Mouse (Mus musculus) thymus, postnatal 10 days (tissue): Measurements from ENCODE around the gene Pitpna.

Experiments
- DNase-seq, 2 experiments: peaks; one replicate each; pipeline ENCODE4 v3.0.0; 2021; ENCODE audit warnings: low spot score in 2 of 2

Gene Pitpna

DNA sequence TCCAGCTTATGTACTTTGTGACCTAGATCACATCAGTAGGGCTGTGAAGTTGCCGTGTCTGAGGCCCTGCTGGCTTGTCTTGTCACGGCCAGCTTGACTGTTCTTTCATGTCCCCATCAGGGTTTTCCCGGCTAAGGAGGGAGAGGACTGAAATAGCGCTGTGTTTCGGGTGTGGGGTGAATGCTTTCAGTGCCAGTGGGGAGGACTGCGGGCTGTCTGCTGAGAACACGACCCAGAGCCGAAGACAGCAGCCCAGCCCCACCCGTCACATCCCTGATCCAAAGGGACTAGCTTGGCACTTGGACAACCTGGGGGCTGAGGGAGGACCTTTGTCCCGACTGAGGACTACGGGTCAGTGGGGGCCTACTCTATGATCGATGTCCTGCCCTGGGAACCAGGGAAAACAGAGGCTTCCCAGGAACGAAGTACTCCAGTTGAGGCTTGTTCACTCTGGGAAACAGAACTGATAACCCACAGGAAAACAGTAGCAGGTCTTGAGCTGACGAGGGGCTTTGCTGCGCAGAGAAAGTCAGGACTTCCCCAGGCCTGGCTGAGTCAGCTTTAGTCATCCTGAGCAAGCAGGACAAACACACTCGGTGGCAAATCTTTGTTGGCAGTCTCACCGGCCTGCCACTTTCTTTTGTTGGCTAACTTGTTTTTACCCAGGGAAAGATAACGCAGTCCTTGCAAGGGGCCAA is 23.9 kb upstream of the Pitpna start:
- DNase-seq: no peak

GRCm38 (mm10) chr11:75565849-75566248 is 22.0 kb upstream of the Pitpna start:
- DNase-seq: no peak

DNA sequence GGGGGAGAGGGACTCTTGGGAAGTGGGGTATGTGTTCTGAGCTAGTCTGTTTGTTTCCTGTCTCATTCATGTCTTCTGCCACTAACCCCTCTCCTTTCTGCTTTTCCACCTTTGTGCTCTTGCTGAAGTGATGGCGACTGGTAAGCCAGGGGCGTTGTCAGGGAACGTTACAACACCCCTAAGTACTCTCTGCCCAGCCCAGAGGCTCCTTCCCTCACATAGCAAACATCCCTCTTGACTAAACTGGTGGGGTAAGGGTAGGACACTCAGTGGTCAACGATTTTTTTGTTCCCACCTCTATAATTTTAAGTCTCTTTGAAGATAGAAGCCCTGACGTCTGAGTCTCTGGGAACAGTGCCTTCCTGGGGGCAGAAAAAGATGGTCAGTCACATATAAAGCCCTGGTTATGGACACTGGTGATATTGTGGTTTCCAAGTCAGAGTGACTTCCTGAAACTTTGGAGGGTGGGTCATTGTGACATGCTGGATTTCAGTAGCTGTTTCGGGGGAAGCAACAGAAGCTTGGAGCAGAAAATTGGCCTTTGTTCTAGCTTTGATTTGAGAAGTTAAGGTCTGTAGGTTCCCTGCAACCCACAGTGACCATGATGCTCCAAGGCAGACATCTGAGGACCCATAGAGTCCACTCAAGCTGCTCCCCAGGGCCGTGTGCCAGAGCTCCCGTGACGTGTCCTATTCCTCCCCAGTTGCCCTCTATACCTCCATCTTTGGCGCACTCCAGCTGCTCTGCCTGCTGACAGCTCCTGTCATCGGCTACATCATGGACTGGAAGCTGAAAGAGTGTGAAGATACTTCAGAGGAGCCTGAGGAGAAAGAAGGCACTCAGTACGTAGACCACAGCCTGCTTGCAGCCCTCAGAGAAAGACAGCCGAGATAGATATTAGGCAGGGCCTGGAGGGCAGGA is 21.4 kb upstream of the Pitpna start:
- no peak for DNase-seq

GRCm38 (mm10) chr11:75567346-75568114 is 20.4 kb upstream of the Pitpna start:
- DNase-seq: no peak

GRCm38 (mm10) chr11:75568115-75568511 is 19.8 kb upstream of the Pitpna start:
- DNase-seq: no peak

DNA sequence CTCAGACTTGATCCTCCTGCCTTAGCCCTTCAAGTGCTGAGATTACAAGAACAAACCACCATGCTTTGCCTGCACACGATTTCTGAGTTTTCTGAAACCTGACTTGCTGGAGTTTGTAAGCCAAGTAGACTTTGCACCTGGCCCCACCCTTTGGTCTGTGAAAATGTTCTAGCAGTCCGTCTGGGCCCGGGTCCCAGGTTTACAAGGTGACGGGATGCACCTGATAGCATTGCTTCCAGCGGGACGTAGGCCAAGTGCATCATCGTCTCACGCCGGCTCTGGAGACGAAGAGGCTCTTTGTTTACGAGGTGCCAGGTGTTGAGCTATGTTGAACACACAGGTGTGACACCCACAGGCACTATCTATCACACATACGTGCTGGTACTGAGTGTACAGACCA is 18.9 kb upstream of the Pitpna start:
- no peak for DNase-seq

GRCm38 (mm10) chr11:75570375-75571125 is 17.3 kb upstream of the Pitpna start:
- no peak for DNase-seq

DNA sequence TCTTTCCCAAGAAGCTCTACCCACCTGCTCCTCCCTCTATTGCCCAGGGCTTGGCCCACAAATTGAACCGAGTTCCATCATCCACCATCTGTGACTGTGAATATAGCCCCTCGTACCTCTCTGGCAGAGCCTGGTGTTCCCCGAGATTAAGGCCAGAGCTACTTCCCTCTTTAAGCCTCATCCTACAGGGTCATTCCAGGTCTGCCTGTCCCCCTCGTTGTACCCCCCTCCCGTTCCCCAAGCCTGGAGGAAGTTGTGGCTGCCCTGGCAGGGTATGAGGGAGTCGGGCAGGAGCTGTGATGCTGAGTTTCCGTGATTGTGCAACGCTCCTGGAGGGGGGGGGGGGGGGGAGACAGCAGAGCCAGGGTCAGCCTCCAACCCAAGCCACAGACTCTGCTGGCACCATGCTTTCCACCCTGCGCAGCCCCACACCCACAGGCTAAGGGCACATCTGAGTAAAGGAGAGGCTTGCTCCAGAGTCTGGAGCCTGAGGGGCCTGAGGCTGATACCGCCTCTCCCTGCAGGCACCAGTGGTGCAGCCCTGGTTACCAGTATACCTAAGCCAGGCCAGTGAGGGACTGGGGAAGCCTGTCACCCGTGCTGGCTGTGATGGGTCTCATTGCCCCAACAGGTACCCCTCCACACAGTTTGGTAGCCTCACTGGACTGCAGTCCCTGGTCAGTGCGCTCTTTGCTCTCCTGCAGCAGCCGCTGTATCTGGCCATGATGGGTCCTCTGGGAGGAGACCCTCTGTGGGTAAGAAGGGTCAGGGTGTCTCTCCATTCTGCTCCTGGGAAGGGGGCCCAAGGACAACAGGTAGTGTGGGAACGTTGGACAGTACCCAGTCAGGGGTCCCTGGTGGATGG is 16.5 kb upstream of the Pitpna start:
- no peak for DNase-seq

DNA sequence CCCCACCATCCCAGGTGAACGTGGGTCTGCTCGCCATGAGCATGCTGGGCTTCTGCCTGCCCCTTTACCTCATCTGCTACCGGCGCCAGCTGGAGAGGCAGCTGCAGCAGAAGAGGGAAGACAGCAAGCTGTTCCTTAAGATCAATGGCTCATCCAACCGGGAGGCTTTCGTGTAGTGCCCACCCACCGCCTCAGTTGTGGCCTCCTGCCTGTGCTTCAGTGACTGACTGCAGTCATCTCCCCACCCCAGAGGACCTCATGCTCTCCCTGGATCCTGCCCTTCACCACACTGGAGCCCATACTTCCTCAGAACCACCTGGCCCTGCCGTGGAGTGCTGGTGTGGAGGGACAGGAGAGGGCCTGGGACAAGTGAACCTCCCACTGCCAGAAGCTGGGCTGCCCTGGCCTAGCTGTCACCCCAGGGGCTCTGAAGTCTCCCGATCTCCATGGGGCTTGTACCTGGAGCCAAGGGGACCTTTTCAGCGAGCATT is 15.6 kb upstream of the Pitpna start:
- peak; percentile 38 to 43 for DNase-seq

DNA sequence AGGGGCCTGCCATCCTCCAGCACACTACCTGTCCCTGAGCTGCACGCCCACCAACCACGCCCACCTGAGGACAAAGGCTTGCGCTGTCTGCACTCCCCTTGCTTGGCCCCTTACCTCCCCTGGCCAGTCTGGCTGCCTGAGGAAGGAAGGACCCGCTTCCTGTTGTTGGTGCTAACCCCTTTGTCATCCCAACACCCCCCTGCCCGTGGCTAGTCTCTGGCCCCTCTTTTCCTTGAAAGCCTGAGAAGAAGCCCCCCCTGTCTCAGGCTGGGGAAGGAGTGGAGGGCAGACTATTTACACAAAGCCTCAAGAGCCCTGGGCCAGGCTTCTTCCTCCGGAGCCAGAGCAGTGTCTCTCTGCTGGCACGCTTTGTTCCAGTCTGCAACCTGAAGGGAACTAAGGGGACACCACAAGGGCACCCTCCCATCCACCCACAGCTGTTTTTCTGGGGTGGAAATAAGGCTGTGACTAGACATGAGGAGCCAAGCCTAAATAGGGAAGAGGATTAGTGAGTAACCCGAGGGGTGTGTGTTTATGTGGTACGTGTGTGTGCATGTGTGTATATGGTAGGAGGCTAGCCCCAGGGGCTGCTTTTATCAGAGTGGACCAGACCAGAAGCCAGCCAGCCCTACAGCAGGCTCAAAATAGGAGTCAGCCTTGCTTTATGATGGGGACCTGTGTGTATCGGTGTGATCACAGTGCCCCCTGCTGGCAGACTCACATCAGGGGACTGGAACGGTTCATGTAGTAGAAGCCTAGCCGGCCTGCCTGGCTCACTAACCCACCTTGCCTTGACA is 14.8 kb upstream of the Pitpna start:
- peak; percentile 87 to 95 for DNase-seq

GRCm38 (mm10) chr11:75574378-75575123 is 13.3 kb upstream of the Pitpna start:
- no peak for DNase-seq

DNA sequence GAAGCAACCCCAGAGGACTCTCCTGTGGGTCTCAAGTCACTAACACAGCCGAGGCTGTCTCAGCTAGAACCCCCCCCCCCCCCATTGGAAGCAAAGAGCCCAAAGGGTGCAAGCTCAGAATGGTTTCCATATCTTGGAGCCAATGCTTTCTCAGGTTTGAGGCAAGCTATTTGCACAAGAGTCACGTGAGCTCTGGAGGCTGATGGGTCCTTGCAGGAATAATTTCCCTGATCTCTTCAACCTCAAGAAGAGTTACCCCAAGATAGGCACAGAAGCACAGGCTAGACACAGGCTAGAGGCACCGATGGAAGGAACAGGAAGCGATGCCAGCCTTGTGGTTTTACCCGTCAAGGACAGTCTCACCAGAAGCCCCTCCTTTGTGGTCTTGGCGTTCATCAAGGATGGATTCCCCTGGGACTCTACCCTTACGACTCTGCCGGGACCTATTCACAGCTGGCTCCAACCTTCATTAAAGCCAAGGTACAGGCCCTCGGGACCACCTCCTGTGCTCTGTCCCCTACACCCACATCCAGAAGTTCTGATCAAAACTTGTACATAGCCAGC is 12.3 kb upstream of the Pitpna start:
- no peak for DNase-seq

DNA sequence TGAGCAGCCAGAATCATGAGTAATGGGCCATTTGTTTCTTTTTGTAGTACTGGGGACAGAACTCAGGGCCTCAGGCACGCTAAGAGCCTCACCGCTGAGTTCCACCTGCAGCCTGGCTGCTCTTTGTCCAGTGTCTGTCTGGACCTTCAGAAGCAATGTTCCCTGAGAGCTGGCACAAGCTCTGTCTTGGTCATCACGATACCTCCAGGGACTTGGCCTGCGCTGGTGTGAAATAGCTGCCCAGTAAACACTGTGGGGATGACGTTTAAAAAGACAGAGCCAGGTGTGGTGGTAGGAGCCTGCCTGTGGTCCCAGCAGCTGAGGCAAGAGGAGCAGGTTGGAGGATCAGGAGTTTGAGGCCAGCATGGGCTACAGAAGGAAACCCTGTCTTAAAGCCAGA is 9.3 kb upstream of the Pitpna start:
- no peak for DNase-seq

DNA sequence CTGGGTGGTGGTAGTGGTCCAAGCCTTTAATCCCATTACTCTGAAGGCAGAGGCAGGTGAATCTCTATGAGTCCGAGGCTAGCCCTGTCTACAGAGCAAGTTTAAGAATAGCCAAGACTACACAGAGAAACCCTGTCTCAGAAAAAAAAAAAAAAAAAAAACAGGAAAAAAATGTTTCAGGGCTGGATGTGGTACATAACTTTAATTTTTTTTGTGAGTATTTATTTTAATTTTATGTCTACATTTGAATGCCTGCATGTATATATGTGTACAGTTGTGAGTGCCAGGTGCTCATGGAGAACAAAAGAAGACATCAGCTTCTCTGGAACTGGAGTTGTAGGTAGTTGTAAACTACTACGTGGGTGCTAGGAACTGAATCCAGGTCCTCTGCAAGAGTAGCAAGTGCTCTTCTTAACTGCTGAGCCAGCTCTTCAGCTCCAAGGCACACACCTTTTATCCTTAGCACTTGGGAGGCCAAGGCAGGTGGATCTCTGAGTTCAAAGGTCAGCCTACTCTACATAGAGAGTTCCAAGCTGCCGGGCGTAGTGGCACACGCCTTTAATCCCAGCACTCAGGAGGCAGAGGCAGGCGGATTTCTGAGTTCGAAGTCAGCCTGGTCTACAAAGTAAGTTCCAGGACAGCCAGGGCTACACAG is 6.3 kb upstream of the Pitpna start:
- DNase-seq: peak in 1 of 2 experiments; percentile 2

GRCm38 (mm10) chr11:75583521-75583920 is 4.4 kb upstream of the Pitpna start:
- peak in 1 of 2 experiments; percentile 2 for DNase-seq

DNA sequence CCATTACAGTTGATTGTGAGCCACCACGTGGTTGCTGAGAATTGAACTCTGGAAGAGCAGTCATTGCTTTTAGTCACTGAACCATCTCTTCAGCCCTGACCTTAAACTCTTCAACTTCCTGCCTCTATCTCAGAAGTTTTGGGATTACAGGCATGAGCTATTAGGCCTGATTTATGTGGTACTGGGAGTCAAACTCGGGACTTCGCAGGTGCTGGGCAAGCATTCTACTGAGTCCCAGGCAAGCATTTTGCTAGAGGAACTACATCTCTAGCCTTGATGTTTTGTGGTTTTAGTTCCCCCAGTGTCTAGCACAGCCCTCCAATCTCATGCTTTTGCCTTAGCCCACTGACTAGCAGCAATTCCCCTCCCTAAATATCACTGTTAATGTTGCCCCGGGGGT is 2.8 kb upstream of the Pitpna start:
- DNase-seq: peak in 1 of 2 experiments; percentile 3

DNA sequence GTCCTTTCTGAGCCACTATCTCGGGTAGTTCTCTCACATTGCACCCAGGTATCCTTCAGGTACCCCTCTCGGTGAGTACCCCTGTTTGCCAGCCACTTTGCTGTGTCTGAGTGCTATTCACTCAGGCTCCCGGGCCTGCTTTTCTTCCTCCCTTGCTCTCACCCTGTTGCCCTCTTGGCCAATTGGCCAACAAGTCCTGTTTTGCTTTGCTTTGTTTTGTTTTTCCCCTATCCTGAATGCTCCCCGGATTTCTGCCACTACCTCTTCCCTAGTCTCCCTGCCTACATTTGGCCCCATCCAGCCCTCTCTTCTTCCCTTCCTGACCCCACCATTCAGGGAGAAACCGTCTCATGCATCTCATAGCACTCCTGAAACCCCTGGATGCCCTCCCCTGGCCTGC is 1.9 kb upstream of the Pitpna start:
- peak in 1 of 2 experiments; percentile 2 for DNase-seq

DNA sequence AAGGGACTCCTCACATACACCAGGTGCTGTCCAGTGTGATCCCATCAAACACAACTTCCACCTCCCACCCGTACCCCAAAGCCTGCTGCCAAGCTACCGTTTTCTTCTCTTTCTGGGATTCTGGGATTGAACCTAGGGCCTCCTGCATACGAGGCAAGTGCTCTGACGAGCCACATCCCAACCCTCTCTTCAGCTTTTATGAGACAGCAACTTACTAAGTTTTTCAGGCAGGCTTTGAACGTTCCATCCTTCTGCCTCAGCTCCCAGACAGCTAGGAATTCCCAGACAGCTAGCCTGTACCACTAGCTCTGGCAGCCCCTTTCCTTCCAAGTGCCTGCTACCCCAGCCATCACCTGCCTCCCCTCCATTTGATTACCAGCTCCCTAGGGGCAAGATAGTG is 934 bp upstream of the Pitpna start:
- DNase-seq: no peak
